Mouse (Mus musculus): ENCODE results near the gene Pear1. TPM values are rescaled to one million over a fixed set of nuclear protein-coding genes. Genes with fewer than 3 reads are reported as not detected.
A peak's percentile ranks its signal among the peaks of the same experiment; 100 is the strongest.

Gene Pear1
- total RNA-seq, 1 experiment = 1.8 TPM

GRCm38 (mm10) chr3:87768431-87768830 lies 55.7 kb downstream of the Pear1 start:
- DNase-seq (ENCODE audit: low read depth, low spot score) = no peak
- no peaks in the 10 kb centered on the region for H3K9me3 ChIP-seq (ENCODE audit: control insufficient read depth, insufficient read depth, low read depth, low read length)
- H3K9ac ChIP-seq (ENCODE audit: insufficient read depth, low read depth, low read length, poor library complexity, severe bottlenecking) = peak overlapping the region; percentile 25
- no peaks in the 10 kb centered on the region for H3K36me3 ChIP-seq (ENCODE audit: control insufficient read depth, insufficient read depth, low read length, poor library complexity, severe bottlenecking)
- no peak overlapping the region for H3K27ac ChIP-seq (ENCODE audit: insufficient read depth, low read depth, low read length, poor library complexity, severe bottlenecking)
- TF ChIP-seq ZNF384 (IDR thresholded peaks at IDR 0.05; ENCODE audit: low read depth, low read length) (no peak), ZC3H11A (IDR thresholded peaks at IDR 0.05; ENCODE audit: borderline replicate concordance, low read depth, low read length) (no peak), CHD2 (IDR thresholded peaks at IDR 0.05; ENCODE audit: low read depth, low read length) (no peak), MAFK (IDR thresholded peaks at IDR 0.05; ENCODE audit: insufficient read depth, low read depth, low read length) (no peak), HCFC1 (IDR thresholded peaks at IDR 0.05; ENCODE audit: borderline replicate concordance, insufficient read depth, low read length) (no peak)
- in situ Hi-C loops (cut with MboI; ENCODE audit: low sequenced_read_pairs in 2 of 2, unreplicated experiment in 2 of 2) = no loop called here
- peak overlapping the region; percentile 55 to 70 for H3K4me3 ChIP-seq (ENCODE audit: insufficient read depth in 1 of 2, low read depth in 1 of 2, low read length in 2 of 2, poor library complexity in 1 of 2, severe bottlenecking in 1 of 2)
- H3K4me1 ChIP-seq (ENCODE audit: control insufficient read depth in 2 of 2, insufficient read depth in 2 of 2, low read length in 2 of 2, poor library complexity in 1 of 2) = peaks cover 0 to 12% of the 10 kb centered on the region in 2 experiments; a peak in 1 of 4 replicates

- Histone ChIP-seq H3K4me1 (ENCODE audit: control insufficient read depth in 2 of 2, insufficient read depth in 2 of 2, low read length in 2 of 2, poor library complexity in 1 of 2) (peaks cover 0 to 15% of the 10 kb centered on the region in 2 experiments; a peak in 1 of 4 replicates), H3K9ac (ENCODE audit: insufficient read depth, low read depth, low read length, poor library complexity, severe bottlenecking) (no peak overlapping the region), H3K4me3 (ENCODE audit: insufficient read depth in 1 of 2, low read depth in 1 of 2, low read length in 2 of 2, poor library complexity in 1 of 2, severe bottlenecking in 1 of 2) (no peak overlapping the region)
Measured at GRCm38 (mm10) chr3:87767764-87768163, 56.3 kb downstream of the Pear1 start.

GRCm38 (mm10) chr3:87766284-87766667 lies 57.8 kb downstream of the Pear1 start:
- DNase-seq (ENCODE audit: low read depth, low spot score) = no peak
- in situ Hi-C loops (cut with MboI; ENCODE audit: low sequenced_read_pairs in 2 of 2, unreplicated experiment in 2 of 2) = no loop called here
- H3K9ac ChIP-seq (ENCODE audit: insufficient read depth, low read depth, low read length, poor library complexity, severe bottlenecking) = no peak overlapping the region
- no peaks in the 10 kb centered on the region for H3K9me3 ChIP-seq (ENCODE audit: control insufficient read depth, insufficient read depth, low read depth, low read length)
- H3K36me3 ChIP-seq (ENCODE audit: control insufficient read depth, insufficient read depth, low read length, poor library complexity, severe bottlenecking) = no peaks in the 10 kb centered on the region
- no peak for TF ChIP-seq ZNF384 (IDR thresholded peaks at IDR 0.05; ENCODE audit: low read depth, low read length)
- no peak for TF ChIP-seq HCFC1 (IDR thresholded peaks at IDR 0.05; ENCODE audit: borderline replicate concordance, insufficient read depth, low read length)
- TF ChIP-seq MAFK (IDR thresholded peaks at IDR 0.05; ENCODE audit: insufficient read depth, low read depth, low read length) = no peak
- TF ChIP-seq ZC3H11A (IDR thresholded peaks at IDR 0.05; ENCODE audit: borderline replicate concordance, low read depth, low read length) = no peak
- no peak for TF ChIP-seq CHD2 (IDR thresholded peaks at IDR 0.05; ENCODE audit: low read depth, low read length)
- H3K4me1 ChIP-seq (ENCODE audit: control insufficient read depth in 2 of 2, insufficient read depth in 2 of 2, low read length in 2 of 2, poor library complexity in 1 of 2) = peaks cover 0 to 22% of the 10 kb centered on the region in 2 experiments; a peak in 1 of 4 replicates
- H3K4me3 ChIP-seq (ENCODE audit: insufficient read depth in 1 of 2, low read depth in 1 of 2, low read length in 2 of 2, poor library complexity in 1 of 2, severe bottlenecking in 1 of 2) = no peak overlapping the region
- no peak overlapping the region for H3K27ac ChIP-seq (ENCODE audit: insufficient read depth, low read depth, low read length, poor library complexity, severe bottlenecking)

More at GRCm38 (mm10) chr3:87767764-87768163, 56.3 kb downstream of the Pear1 start:
- no peaks in the 10 kb centered on the region for H3K36me3 ChIP-seq (ENCODE audit: control insufficient read depth, insufficient read depth, low read length, poor library complexity, severe bottlenecking)
- TF ChIP-seq HCFC1 (IDR thresholded peaks at IDR 0.05; ENCODE audit: borderline replicate concordance, insufficient read depth, low read length) (no peak), ZC3H11A (IDR thresholded peaks at IDR 0.05; ENCODE audit: borderline replicate concordance, low read depth, low read length) (no peak), CHD2 (IDR thresholded peaks at IDR 0.05; ENCODE audit: low read depth, low read length) (no peak), ZNF384 (IDR thresholded peaks at IDR 0.05; ENCODE audit: low read depth, low read length) (no peak), MAFK (IDR thresholded peaks at IDR 0.05; ENCODE audit: insufficient read depth, low read depth, low read length) (no peak)
- no peak overlapping the region for H3K27ac ChIP-seq (ENCODE audit: insufficient read depth, low read depth, low read length, poor library complexity, severe bottlenecking)
- H3K9me3 ChIP-seq (ENCODE audit: control insufficient read depth, insufficient read depth, low read depth, low read length) = no peaks in the 10 kb centered on the region
- in situ Hi-C loops (cut with MboI; ENCODE audit: low sequenced_read_pairs in 2 of 2, unreplicated experiment in 2 of 2) = no loop called here
- no peak for DNase-seq (ENCODE audit: low read depth, low spot score)

- TF ChIP-seq CHD2 (IDR thresholded peaks at IDR 0.05; ENCODE audit: low read depth, low read length) (no peak), MAFK (IDR thresholded peaks at IDR 0.05; ENCODE audit: insufficient read depth, low read depth, low read length) (no peak), ZNF384 (IDR thresholded peaks at IDR 0.05; ENCODE audit: low read depth, low read length) (no peak), HCFC1 (IDR thresholded peaks at IDR 0.05; ENCODE audit: borderline replicate concordance, insufficient read depth, low read length) (no peak), ZC3H11A (IDR thresholded peaks at IDR 0.05; ENCODE audit: borderline replicate concordance, low read depth, low read length) (no peak)
- Histone ChIP-seq H3K9me3 (ENCODE audit: control insufficient read depth, insufficient read depth, low read depth, low read length) (no peaks in the 10 kb centered on the region), H3K27ac (ENCODE audit: insufficient read depth, low read depth, low read length, poor library complexity, severe bottlenecking) (no peak overlapping the region), H3K4me3 (ENCODE audit: insufficient read depth in 1 of 2, low read depth in 1 of 2, low read length in 2 of 2, poor library complexity in 1 of 2, severe bottlenecking in 1 of 2) (no peak overlapping the region), H3K9ac (ENCODE audit: insufficient read depth, low read depth, low read length, poor library complexity, severe bottlenecking) (no peak overlapping the region), H3K4me1 (ENCODE audit: control insufficient read depth in 2 of 2, insufficient read depth in 2 of 2, low read length in 2 of 2, poor library complexity in 1 of 2) (peaks cover 0 to 22% of the 10 kb centered on the region in 2 experiments; a peak in 1 of 4 replicates), H3K36me3 (ENCODE audit: control insufficient read depth, insufficient read depth, low read length, poor library complexity, severe bottlenecking) (no peaks in the 10 kb centered on the region)
- in situ Hi-C loops (cut with MboI; ENCODE audit: low sequenced_read_pairs in 2 of 2, unreplicated experiment in 2 of 2) = no loop called here
- no peak for DNase-seq (ENCODE audit: low read depth, low spot score)
Measured at GRCm38 (mm10) chr3:87765631-87766283, 58.3 kb downstream of the Pear1 start.
